24 mouse cellular contexts compared by ENCODE assay signal in genomic region chr9:23310953-23311352, GRCm38 (mm10).
DNase-seq lines count a peak whose midpoint lies in the region; TF ChIP-seq lines count a peak whose summit lies in the region.
"Had no signal": no experiment of that assay in that cellular context is flagged by ENCODE, and none has a peak within 500 bp of the region (broad histone marks: within the 10 kb centered on the region; RNA-seq: fewer than 3 reads in every experiment).

No protein-coding gene starts in this region.

- H3K27me3 ChIP-seq in C2C12 (ENCODE audit: control insufficient read depth, insufficient read depth, insufficient read length): no peaks in the 10 kb centered on the region
- H3K27me3 ChIP-seq: CH12.LX; forebrain, embryonic 12.5 days; heart, embryonic 15.5 days; hindbrain, embryonic 13.5 days; intestine, embryonic 15.5 days had no signal

- no peaks in the 10 kb centered on the region for H3K79me2 ChIP-seq in C2C12 (ENCODE audit: control insufficient read depth, insufficient read depth)

- no peaks in the 10 kb centered on the region for H3K36me3 ChIP-seq in C2C12 (ENCODE audit: control insufficient read depth, insufficient read depth)
- H3K36me3 ChIP-seq: forebrain, embryonic 12.5 days; G1E; heart, embryonic 15.5 days; hindbrain, embryonic 10.5 days; hindbrain, embryonic 13.5 days; intestine, embryonic 15.5 days had no signal

- peaks cover 4% of the 10 kb centered on the region; the same call in 1 of the 2 replicates for H3K4me1 ChIP-seq in embryonic fibroblast, embryonic 13.5 days (ENCODE audit: control insufficient read depth, insufficient read depth, low read length)
- H3K4me1 ChIP-seq: hindbrain, embryonic 13.5 days; intestine, embryonic 15.5 days had no signal

- no peaks in the 10 kb centered on the region for H3K79me3 ChIP-seq in C2C12 (ENCODE audit: low read depth)

- no peak overlapping the region for H3K4me3 ChIP-seq in C2C12 (ENCODE audit: insufficient read depth, poor library complexity, severe bottlenecking)
- H3K4me3 ChIP-seq in embryonic fibroblast, embryonic 13.5 days (ENCODE audit: insufficient read depth, low read length): no peak overlapping the region
- H3K4me3 ChIP-seq: forebrain, embryonic 12.5 days; heart, embryonic 15.5 days; hindbrain, embryonic 10.5 days; hindbrain, embryonic 13.5 days; intestine, embryonic 15.5 days had no signal

- peak; percentile 39 for DNase-seq in 3134 (ENCODE audit: extremely low read depth, insufficient read length, low spot score)
- DNase-seq in cerebellum, adult 11-12 months: no peak
- no peak for DNase-seq in adrenal gland, postnatal 10 days
- no peak for DNase-seq in adrenal gland, adult 8-10 months
- DNase-seq: adrenal gland, adult 2 months; adrenal gland, postnatal 36 days; cerebellum, adult 18-20 months; cerebellum, adult 9-10 months; cerebellum, postnatal 14 days; gastrocnemius, postnatal 10 days; gastrocnemius, postnatal 36 days; heart, postnatal 10 days; heart, postnatal 36 days; kidney, adult 11 months; kidney, adult 8-10 months had no signal

- peak overlapping the region; percentile 35; the same call in 1 of the 2 replicates for H3K27ac ChIP-seq in embryonic fibroblast, embryonic 13.5 days (ENCODE audit: insufficient read depth, low read length)
- H3K27ac ChIP-seq: forebrain, embryonic 12.5 days; heart, embryonic 15.5 days; hindbrain, embryonic 10.5 days; hindbrain, embryonic 13.5 days; intestine, embryonic 15.5 days had no signal

- no peak for TF ChIP-seq POLR2A in embryonic fibroblast, embryonic 13.5 days (IDR thresholded peaks at IDR 0.05; ENCODE audit: low read depth, low read length)

- no peak for TF ChIP-seq CTCF in C2C12 (IDR thresholded peaks at IDR 0.05; ENCODE audit: control insufficient read depth, insufficient read depth, insufficient read length)
- no peak for TF ChIP-seq CTCF in embryonic fibroblast, embryonic 13.5 days (IDR thresholded peaks at IDR 0.05; ENCODE audit: borderline replicate concordance, insufficient read depth, low read length)

- H3ac ChIP-seq in C2C12 (ENCODE audit: control insufficient read depth, insufficient read length, low read depth): no peak overlapping the region

TF ChIP-seq in C2C12, 6 proteins besides CTCF, POLR2A, EP300 and RAD21:
- peak; percentile 93 for TF ChIP-seq MYOD1 (IDR thresholded peaks at IDR 0.05; ENCODE audit: control insufficient read depth, insufficient read length, low read depth)
- no peak for TF ChIP-seq USF1 (IDR thresholded peaks at IDR 0.05; ENCODE audit: low read depth)
